Mouse (Mus musculus): ENCODE measurements around the gene Prpf4b.
"Not testable (repeated sequence)": the region's sequence is repeated elsewhere in the genome, so short reads cannot be mapped to it uniquely, and the experiment has no call there.

Gene Prpf4b

DNA sequence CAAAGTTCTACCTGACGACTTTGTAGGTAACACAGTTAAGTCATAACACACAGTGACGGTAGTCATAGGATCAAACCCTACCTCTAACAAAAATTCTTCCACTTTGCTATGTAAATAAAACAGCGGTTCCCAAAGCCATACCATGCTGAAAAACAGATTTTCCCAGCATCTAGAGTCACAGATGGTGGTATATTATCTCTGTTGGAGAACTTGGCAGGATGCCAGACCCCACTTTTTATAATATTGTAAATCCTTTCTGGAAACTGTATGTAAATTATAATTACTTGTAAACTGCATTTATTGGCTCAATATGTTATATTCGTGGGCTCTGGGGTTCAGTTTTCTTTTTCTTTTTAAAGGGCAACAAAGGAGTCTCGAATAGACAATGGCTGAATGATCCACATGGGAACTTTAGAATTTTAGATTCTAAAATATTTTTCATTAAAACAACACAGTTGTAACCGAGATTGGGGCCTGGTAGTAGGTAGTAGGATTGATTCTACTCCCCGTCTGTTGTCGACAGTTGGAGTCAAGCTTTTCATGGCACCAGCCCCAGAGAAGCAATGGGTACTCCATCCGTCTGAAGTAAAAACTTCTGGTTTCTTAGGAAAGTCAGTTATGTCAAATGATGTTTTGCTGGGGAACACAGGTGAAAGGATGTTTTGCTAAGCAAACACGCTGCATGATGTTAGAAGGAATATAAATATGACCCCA, 60.0 kb downstream of the Prpf4b start:
- no peak for ATAC-seq (ENCODE audit: low TSS enrichment)

DNA sequence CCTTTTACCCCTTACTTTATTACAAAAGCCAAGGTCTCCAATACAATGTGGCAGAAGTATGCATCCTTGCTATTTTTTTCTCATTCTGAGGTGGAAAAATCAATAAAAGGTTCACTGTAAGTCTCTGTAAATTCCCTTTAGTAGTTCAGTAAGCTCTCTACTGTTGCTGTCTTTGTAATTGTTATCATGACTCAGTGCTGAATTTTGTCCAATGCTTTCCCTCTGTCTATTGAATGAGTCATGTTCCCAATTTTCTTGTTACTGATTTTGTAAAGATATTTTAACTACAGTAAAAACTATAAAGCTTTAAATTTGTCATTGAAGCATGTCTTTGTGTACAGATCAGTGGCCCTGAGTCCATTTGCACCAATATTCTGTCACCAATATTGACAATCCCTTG, 67.3 kb downstream of the Prpf4b start:
- ATAC-seq (ENCODE audit: low TSS enrichment): 0 out of 2 replicates have a peak, but pooled peaks have one; percentile 62

DNA sequence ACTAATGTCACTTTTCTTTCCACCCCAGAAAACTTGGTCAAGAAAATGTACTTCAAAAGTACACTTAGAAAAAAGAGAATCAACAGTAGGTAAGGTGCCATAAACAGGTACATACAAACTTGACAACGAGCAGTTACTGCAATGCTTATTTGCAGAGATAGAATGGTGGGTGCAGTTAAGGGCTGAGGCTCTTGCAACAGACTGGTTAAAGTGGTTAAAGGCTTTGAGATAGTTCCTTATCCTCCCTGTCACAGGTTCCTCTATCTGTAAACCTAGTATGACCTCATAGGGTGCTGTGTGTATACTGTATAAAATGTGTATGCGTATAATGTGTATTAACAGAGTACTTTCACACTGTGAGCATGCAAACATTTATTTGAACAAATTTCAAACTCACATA, 76.3 kb downstream of the Prpf4b start:
- not testable (repeated sequence) for ATAC-seq (ENCODE audit: low TSS enrichment)

All from frontal cortex, adult (tissue).